Mouse (Mus musculus) Muller cell, postnatal 12 days (primary cell): ENCODE measurements at regions not wholly inside any gene's neighbourhood (a gene's known extent, or its start where the extent isn't known, plus 50 kb on each side); places are given as distances from the start of the nearest gene placed in this dataset.

Source experiments
- DNase-seq: peaks from one replicate; pipeline ENCODE4 v3.0.0-alpha.2; 2015; ENCODE audit errors: inconsistent ontology term

DNA sequence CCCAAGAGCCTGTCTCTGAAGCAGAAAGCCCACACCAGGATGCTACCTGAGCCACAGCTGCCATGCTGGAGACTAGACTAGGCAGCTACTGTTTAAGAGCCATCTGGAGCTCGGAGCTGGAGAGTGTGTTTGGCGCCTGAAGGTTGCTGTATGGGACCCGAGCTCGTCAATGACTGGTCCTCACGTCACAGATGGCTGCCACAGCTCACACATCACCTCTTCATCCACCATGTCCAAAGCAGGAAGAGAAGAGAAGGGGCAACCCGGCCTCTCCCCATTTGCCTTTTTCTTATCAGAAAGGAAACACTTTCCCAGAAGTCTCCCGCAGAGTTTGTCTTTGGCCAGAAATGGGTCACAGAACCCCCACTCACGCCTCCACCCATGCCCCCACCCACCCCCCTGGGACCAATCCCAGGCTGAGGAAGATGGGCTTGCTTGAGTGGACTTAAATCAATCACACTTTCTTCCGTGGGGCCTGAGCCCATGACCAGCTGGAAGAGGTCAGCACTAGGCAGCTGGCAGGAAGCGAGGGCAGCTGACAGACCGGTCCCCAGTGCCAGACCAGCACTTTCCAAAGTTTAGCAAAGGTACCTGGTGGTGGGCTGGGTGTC lies 53.5 kb upstream of the Ptpn1 start:
- no peak for DNase-seq

DNA sequence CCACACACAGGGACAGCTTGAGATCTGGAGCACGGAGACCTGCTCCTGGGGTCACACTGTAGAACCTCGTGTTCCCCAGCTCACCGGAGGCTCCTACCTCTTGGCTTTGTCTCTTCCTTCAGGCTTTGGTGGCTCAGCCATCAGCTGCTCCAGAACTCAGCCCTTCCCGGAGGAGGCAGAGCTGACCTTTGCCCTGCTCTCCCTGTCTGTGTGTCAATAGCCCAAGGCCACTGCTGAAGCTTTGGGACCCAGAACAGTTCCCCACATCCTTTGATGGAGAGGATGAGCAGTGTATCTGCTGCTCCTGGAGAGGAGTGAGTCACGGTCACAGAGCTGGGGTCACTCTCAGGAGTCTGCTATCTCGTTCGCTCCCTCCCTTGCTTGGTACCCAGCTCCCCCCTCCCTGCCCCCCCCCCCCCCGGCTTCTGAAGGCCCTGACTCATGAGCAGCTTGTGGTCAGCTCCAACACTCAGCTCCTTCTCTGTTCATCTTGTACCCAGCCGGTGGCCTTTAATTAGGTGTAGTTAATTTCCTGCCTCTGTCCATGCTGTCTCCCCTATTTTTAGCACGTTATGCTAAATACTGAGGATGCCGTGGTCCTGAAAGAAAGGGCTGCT lies 54.5 kb upstream of the Ptpn1 start:
- peak; percentile 57 for DNase-seq

DNA sequence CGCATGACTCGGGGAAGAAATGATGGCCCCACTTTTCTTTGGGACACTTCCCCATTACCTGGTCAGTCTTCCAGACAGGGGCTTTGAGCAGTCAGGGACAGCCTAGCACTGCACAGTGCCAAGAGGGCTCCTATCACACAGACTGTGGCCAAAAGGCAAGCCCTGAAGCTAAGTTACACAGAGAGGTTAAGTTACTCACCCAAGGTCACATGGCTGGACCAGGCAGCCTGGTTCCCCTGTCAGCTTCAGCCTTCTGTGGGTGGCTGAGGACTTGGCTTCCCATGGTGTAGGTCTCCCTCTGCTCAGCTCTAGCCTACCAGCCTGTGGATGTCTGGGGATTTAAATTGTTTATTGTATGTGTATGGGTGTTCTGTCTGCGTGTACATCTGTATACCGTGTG lies 59.4 kb upstream of the Ptpn1 start:
- no peak for DNase-seq

DNA sequence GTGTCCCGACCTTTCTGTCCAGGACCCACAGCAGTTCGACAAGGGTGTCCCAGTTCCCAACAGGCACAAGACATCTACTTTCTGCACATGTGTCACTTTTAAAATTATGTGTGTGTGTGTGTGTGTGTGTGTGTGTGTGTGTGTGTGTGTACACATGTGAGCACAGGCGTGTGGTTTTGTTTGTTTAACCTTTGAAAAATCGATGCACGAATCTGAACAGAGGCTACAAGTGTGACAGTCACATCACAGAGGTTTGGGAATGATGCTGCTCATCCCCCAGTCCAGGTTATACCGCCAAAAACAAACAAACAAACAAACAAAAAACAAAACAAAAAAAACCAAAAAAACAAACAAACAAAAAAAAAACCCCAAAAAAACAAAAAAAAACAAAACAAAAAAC lies 61.7 kb upstream of the Ptpn1 start:
- DNase-seq = no peak

DNA sequence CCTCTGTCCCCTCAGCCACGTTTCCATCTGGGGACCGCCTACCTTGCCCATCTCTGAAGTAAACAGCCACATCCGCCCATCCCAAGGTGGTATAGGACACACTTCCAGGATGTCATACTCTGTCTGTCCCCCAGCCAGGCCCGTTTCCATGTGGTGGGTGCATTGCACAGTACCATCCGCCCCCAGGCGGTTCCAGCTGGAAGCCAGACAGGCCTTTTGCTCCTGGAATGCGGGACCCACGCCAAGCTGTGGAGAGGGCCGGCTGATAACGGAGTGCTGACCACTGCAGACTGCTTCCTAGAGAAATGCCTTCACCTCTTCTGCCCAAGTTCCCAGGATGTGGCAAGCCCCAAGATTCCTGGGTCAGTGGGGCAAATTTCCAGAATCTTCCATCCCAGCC lies 65.1 kb upstream of the Ptpn1 start:
- peak; percentile 97 for DNase-seq

DNA sequence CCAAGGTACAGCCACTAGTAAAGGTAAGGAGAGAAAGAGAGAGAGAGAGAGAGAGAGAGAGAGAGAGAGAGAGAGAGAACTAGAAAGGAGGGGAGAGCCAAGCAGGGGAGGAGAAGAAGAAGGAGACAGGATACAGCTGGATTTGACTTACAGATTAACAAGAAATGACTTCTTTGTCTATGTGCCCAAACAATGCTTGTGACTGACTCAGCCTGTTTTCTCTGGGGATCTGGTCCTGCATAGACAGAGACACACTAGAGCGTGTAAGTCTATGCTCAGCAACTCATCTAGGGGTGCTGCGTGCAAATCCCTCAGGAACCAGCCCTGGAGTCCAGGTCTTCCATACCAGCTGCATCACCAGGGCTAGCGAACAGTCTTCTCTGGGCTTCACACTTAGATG lies 66.3 kb upstream of the Ptpn1 start:
- no peak for DNase-seq

DNA sequence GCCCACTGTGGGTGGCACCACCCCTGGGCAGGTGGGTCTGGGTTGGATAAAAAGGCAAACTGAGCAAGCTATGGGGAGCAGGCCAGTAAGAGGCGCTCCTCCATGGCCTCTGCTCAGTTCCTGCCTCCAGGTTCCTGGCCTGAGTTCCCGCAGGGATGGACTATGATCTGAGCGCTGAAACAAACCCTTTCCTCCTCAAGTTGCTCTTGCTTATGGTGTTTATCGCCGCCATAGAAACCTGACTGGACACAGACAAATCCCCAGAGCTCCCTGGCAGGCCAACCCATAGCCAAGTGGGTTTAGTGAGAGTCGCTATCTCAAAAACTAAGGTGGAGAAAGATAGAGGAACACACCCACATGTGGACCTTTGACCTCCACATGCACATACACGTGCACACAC lies 67.2 kb upstream of the Ptpn1 start:
- no peak for DNase-seq

DNA sequence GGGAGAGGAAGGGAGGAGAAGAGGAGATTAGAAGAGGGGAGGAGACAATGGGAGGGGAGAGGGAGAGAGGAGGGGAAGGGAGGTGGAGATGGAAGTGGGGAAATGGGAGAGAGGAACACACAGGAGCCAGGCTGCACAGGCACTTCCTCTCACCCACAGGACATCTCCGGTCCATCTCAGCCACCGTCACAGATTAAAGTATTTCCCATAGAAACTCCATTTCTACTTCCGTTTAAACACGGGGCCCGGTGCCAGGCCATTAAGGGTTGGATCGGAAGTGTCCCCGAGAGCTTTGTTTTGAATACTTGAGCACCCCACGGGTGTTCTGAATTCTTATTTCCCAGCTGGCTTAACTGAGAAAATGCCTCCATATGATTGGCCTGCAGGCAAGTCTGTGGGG lies 67.6 kb upstream of the Ptpn1 start:
- DNase-seq = peak; percentile 55

DNA sequence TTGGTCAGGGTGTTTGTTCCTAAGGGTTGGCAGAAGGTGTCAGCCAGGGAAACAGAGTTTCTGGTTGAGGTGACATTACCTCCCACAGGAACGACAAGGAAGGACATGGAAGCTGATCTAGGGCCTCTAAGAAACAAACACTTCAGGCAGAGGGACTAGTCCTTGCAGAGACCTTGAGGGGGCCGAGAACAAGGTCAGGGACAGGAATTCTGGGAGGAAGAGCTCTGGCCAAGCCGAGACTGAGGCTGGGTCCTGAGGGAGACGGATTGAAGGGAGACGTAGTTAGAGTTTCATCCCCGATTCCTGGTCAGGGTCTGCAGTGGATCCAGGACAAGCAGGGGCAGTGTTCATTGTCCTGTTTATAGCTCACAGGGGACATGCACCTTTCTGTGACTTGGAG lies 68.2 kb upstream of the Ptpn1 start:
- DNase-seq = no peak

DNA sequence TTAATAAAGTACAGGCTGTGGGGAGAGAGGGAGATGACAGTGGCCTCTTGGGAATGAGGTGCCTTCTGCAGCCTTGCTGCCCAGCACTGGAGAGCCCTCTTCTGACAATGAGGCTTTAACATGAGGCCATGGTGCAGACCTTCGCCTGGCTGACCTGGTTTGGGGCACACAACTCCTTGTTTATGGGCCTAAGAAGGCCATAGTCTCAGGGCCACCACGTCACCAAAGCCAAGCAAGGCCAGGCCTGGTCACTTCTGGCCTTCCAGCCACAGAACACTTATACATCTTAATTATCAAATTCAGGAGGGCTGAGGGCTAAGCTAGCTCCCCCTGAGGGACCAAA lies 70.7 kb upstream of the Ptpn1 start:
- DNase-seq = no peak

DNA sequence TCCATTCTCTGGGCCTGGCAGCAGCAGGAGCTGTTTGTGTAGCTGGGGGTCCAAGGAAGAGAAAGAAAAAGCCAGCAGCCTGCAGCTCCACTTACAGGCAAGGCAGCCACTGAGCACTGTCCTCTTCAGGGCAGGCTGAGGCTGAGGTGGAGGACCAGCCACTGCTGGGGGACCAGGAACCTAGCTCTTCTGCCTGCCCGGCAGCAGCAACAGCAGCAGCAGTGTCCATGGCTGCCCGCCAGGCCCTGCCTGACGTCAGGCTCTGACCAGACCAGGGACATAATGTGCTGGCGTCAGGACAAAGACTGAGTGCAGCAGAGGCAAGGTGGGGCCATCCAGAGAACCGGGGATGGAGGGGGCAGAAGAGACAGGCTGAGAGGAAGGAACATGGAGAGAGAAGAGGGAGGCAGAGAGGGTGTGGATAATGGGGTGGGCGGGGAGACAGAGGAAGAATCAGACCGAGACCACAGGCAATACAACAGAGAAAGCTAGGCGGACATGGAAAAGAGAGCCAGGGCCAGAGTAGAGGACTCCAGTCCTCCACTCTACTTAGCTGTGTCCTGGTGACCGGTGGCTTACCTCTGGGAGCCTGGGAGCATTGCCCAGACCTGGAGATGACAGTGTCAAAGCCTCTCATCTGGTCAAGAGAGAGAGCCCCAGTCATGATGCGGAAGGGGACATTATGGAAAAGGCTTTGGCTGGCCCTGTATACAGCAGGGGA lies 71.2 kb upstream of the Ptpn1 start:
- DNase-seq = peak; percentile 89

DNA sequence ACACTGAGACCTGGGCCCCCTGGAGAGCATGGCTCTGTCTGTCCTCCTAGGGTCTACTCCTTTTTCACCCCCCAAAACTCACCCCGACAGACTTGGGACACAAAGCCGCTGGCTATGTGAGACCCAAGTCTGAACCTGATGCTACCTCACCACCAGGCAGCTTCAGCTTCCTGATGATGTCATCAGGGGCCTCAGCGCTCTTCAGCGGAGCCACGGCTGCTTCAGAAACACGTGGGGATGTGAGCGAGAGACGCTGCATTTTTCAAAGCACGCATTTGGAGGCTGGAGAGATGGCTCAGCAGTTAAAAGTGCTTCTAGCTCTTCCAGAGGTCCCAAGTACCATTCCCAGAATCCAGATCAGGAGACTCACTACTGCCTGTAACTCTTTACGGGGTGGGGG lies 72.3 kb upstream of the Ptpn1 start:
- DNase-seq = no peak

DNA sequence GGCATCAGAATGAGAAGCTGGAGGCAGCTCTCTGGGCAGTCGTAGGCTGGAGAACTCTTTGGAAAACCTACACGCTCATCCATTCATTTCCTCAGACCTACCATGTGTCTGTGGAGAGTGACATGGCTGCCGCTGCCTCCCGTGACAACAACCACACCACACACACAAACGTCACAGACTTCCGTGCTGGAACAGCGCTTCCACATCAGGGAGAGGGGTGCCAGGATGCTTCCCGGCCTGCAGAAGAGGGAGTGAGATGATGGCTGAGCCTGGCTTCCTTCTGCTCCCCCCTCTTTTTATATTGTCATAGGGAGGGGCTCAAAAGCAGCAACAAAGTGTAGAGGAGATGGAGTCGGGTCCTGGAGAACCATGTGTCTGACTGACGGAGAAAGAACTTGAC lies 73.5 kb upstream of the Ptpn1 start:
- no peak for DNase-seq

DNA sequence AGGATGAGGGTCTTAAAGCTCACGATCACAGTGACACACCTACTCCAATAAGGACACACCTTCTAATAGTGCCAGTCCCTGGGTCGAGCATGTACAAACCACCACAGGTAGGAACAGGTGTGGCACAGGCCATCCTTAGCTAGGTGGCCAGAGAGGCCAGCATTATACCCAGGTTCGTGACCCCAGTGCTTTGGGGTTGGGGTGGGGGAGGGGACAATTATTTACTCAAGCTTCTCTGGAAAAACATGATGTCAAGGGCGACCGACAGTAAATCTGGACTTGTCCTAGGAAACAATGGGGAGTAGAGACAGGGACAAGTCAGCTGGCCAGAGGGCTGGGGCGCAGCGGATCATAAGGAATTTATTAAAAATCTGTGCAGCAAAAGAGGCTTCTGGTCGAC lies 73.9 kb upstream of the Ptpn1 start:
- DNase-seq = no peak

DNA sequence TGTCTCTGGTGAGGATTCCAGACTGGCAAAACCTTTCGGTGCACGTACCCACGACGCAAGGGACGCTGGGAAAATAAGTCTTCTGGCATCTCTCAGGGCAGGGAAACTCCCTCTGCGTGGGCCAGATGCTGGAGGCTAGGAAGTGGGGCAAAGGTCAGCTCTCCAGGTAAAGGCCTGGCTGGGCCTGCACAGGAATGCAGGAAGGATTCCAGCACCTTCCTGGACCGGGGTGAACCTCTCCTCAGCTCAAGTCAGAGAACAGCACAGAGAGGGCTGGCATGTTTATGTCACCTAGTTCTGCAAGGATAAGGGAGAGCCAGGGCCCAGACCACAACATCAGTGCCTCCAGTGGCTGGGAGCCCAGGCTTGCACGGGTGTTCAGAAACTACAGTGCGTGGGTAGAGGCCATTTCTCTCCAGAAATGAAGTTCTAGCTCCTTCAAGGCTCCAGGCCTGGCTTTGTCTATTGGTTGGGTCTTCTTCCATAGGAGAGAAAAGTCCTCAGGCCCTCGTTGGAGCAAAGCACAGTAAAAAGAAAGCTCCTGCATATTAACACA lies 74.9 kb upstream of the Ptpn1 start:
- DNase-seq = no peak

DNA sequence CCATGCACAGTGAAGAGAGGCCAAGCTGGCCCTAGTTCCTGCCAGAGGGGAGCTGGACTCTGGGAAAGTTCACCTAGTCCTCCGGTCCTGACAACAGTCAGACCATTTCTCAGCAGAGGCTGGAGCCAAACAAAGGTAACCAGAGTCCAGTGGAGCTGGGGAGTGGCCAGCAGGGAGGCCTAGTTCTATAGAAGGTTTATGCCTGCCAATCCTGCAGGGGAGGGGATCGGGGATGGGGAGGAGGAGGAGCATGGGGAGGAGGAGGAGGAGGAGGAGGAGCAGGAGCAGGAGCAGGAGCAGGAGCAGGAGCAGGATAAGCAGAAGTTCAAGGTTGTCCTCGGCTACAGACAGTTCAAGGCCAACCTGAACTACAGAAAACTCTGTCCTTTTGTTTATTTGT lies 75.8 kb upstream of the Ptpn1 start:
- DNase-seq = no peak

DNA sequence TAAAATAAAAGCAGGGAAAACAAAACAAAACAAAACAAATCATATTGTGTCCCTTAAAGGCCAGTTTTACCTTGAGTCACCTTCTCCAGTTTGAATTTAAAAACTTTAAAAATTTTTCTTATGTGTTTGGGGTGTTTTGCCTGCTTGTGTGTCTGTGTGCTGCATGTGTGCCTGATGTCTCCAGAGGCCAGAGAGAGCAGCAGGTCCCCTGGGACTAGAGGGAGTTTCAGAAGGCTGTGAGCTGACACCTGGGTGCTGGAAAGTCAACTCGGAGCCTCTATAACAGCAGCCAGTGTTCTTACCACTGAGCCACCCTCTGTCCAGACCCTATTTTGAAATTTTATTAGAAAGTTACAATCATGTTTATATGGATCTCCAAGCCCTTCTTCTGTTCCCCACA lies 77.8 kb upstream of the Ptpn1 start:
- no peak for DNase-seq

DNA sequence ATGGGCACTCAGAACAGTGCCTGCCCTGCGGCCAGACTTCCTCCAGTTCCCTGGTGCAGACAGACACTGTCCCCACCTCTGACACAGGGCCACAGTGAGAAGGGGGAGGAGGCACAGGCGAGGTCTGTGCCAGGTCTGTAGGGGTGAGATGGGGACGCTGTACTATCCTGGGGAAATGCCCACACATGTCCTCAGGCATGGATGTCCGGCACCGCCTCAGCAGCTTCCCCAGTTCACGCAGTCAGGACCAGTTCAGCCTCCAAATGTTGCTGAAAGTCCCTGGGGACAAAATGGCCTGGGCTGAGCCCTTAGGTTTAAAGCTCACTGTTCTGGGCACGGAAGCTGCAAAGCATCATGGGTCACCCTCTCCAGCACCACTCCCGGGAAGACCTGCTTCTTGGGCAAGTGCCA lies 78.4 kb upstream of the Ptpn1 start:
- DNase-seq = no peak

DNA sequence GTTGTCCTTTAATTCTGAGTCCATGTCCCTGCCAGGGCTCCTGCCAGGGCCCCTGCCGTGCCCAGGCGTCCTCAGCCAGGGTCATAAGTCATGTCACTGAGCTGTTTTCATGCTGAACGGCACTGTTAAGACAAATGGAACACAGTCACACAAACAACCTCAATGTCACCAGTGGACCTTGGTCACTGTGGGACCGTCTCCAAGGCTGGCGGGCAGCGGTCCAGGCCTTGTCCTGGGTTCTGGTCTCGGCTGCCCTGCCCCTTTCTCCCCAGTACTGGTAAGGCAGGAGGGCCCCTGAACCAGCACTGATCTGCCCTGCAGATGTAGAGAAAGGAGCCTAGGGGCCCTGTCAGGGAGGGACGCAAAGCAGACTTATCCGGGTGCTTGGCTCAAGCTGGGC lies 79.3 kb upstream of the Ptpn1 start:
- DNase-seq = no peak

DNA sequence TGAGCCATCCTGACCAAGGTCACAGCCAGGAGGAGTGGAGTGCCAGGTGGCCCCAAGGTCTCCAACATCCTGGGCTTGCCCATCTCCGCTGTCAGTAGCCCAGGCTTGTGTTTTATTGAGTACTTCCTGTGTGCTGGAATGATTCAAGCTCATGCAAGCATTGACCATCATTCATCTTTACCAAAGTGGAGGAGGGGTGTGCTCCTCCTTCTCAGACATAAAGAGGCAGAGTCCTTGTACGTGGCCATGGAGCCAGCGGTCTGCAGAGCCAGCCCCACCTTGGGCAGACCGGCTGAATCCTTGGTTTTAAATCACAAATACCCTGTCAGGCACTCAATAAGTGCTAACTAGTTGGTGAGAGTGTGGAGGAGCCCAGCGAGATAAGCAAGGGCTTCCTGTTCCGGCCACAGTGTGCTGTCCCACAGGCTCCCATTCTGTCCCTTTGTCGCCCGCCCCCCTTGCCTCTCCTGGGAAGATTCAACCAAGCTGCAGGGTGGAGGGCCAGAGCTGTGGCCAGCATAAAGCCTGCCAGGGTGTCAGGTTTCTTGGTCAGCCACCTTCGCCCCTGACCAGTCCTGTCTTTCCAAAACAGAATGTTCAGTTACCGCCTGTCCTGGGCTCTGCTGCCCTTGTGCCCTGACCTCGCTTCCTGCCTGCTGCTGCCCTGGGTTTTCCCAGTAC lies 80.5 kb upstream of the Ptpn1 start:
- DNase-seq = peak; percentile 43

DNA sequence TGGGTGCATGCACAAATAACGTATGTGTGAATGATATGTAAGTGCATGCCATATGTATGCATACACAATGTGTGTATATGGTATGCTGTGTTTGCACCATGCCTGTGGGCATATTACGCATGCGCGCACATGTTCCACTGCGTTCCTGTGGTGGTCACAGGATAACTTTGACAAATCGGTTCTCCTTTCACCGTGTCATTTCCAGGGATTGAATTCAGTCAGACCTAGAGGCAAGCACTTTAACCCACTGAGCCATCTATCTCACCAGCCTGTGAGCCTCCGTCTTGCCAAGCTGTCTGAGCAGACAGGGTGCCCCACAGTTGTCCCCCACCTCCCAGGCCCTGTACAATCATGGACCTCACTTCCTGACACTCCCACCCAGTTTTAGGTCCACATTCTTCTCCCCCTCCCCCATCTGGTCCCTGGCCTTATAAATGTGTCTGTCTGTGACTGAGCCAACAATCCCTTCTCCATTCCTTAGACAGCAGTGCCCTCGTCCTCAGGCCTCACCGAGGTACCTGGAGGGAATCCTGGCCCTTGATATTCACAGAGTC lies 81.8 kb upstream of the Ptpn1 start:
- no peak for DNase-seq
